Mouse (Mus musculus): ENCODE measurements around the gene Comp.

GRCm38 (mm10) chr8:70404212-70404611 is 30.9 kb downstream of the Comp start:
- TF ChIP-seq GATA1 (IDR thresholded peaks at IDR 0.05; ENCODE audit: borderline replicate concordance, low read length) (no peak), FLI1 (IDR thresholded peaks at IDR 0.05; ENCODE audit: low read length) (no peak)

Measured in megakaryocyte, embryonic 14.5 days (primary cell).